Mouse (Mus musculus) CH12.LX (cell line): ENCODE measurements around the gene Apoa5. TPM values are rescaled to one million over a fixed set of nuclear protein-coding genes. Genes with fewer than 3 reads are reported as not detected.

Source experiments
- DNase-seq: peaks from one replicate; pipeline ENCODE4 v3.0.0-alpha.2; 2013; ENCODE audit errors: extremely low read depth
- H3K27ac ChIP-seq: 2 replicates; pipeline ENCODE4 v1.5.1; 2012; ENCODE audit warnings: low read depth, mild to moderate bottlenecking, control low read depth, moderate library complexity; ENCODE audit not compliant: insufficient read depth
- H3K27me3 ChIP-seq: replicated peaks from 2 replicates; pipeline ENCODE3; 2012; ENCODE audit warnings: inconsistent platforms
- H3K36me3 ChIP-seq, 2 experiments: replicated peaks in 1 of 2; 2 replicates each; pipeline versions ENCODE3 to v1.6.1; 2012; ENCODE audit warnings: inconsistent platforms in 1 of 2, low read length in 1 of 2, mild to moderate bottlenecking in 1 of 2, mixed read lengths in 1 of 2, moderate library complexity in 1 of 2; ENCODE audit not compliant: control insufficient read depth in 1 of 2, insufficient read depth in 1 of 2
- H3K4me1 ChIP-seq, 2 experiments: 2 replicates each; pipeline ENCODE4 v1.6.1; 2012; ENCODE audit warnings: inconsistent platforms in 1 of 2, moderate library complexity in 1 of 2; ENCODE audit not compliant: insufficient read depth in 2 of 2, control insufficient read depth in 1 of 2
- H3K4me2 ChIP-seq: 2 replicates; pipeline ENCODE4 v1.6.1; 2012; ENCODE audit warnings: low read depth, mild to moderate bottlenecking, control low read depth; ENCODE audit not compliant: poor library complexity, insufficient read depth, severe bottlenecking
- H3K4me3 ChIP-seq, 3 experiments: fragments of 150-350 bp in 1 of 3; sonication (generic) in 1 of 3; replicated peaks in 1 of 3; 2 replicates each; pipeline versions ENCODE3 to v1.5.1; 2011 to 2012; ENCODE audit warnings: low read depth in 2 of 3, low read length in 2 of 3, mild to moderate bottlenecking in 2 of 3, moderate library complexity in 2 of 3, control low read depth in 1 of 3, improper control_type of control experiment in 1 of 3, inconsistent platforms in 1 of 3, mixed read lengths in 1 of 3; ENCODE audit not compliant: poor library complexity in 1 of 3
- H3K79me2 ChIP-seq: replicated peaks from 2 replicates; pipeline ENCODE4 v1.6.1; 2012; ENCODE audit warnings: mild to moderate bottlenecking, moderate library complexity; ENCODE audit not compliant: control insufficient read depth, poor library complexity, insufficient read depth, severe bottlenecking; ENCODE audit errors: extremely low read depth
- H3K9ac ChIP-seq: 2 replicates; pipeline ENCODE4 v1.6.1; 2012; ENCODE audit warnings: low read depth, mild to moderate bottlenecking, control low read depth, moderate library complexity; ENCODE audit not compliant: insufficient read depth
- H3K9me3 ChIP-seq: replicated peaks from 2 replicates; pipeline ENCODE3; 2012; ENCODE audit warnings: low read length, inconsistent platforms, mixed read lengths
- BHLHE40 ChIP-seq: IDR thresholded peaks from 2 replicates; pipeline ENCODE4 v1.6.1; 2011; ENCODE audit warnings: mild to moderate bottlenecking, low read depth, low read length, improper control_type of control experiment
- CHD1 ChIP-seq: IDR thresholded peaks from 2 replicates; pipeline ENCODE4 v1.6.1; 2012; ENCODE audit warnings: low read depth, low read length, improper control_type of control experiment, inconsistent platforms
- CTCF ChIP-seq, 2 experiments: IDR thresholded peaks in 1 of 2; conservative IDR thresholded peaks in 1 of 2; 2 replicates each; pipeline ENCODE4 v1.5.1; 2011 to 2012; ENCODE audit warnings: low read depth in 2 of 2, low read length in 2 of 2, improper control_type of control experiment in 1 of 2, inconsistent platforms in 1 of 2, mild to moderate bottlenecking in 1 of 2, moderate library complexity in 1 of 2
- EP300 ChIP-seq: IDR thresholded peaks from 2 replicates; pipeline ENCODE4 v1.6.1; 2011; ENCODE audit warnings: low read length, improper control_type of control experiment
- ETS1 ChIP-seq: conservative IDR thresholded peaks from 2 replicates; pipeline ENCODE4 v1.6.1; 2012; ENCODE audit warnings: low read depth, mild to moderate bottlenecking, inconsistent platforms, low read length, improper control_type of control experiment, moderate library complexity
- IRF4 ChIP-seq: IDR thresholded peaks from 2 replicates; pipeline ENCODE4 v1.6.1; 2014; ENCODE audit warnings: low read depth, mild to moderate bottlenecking, inconsistent platforms, low read length, improper control_type of control experiment
- JUN ChIP-seq: IDR thresholded peaks from 2 replicates; pipeline ENCODE4 v1.6.1; 2011; ENCODE audit warnings: low read depth, mild to moderate bottlenecking, low read length, improper control_type of control experiment, moderate library complexity; ENCODE audit not compliant: insufficient read depth
- KAT2A ChIP-seq: IDR thresholded peaks from 2 replicates; pipeline ENCODE4 v1.6.1; 2012; ENCODE audit warnings: low read length, improper control_type of control experiment, inconsistent platforms; ENCODE audit not compliant: insufficient replicate concordance
- MAFK ChIP-seq: IDR thresholded peaks from 2 replicates; pipeline ENCODE4 v1.6.1; 2011; ENCODE audit warnings: low read length, improper control_type of control experiment; ENCODE audit not compliant: insufficient replicate concordance
- MAZ ChIP-seq: IDR thresholded peaks from 2 replicates; pipeline ENCODE4 v1.6.1; 2012; ENCODE audit warnings: low read depth, mild to moderate bottlenecking, inconsistent platforms, low read length, improper control_type of control experiment, moderate library complexity
- MEF2A ChIP-seq: IDR thresholded peaks from 2 replicates; pipeline ENCODE4 v1.6.1; 2014; ENCODE audit warnings: low read depth, mild to moderate bottlenecking, inconsistent platforms, low read length, improper control_type of control experiment, borderline replicate concordance
- MXI1 ChIP-seq: IDR thresholded peaks from 2 replicates; pipeline ENCODE4 v1.6.1; 2011; ENCODE audit warnings: mild to moderate bottlenecking, low read depth, low read length, improper control_type of control experiment
- NELFE ChIP-seq: IDR thresholded peaks from 2 replicates; pipeline ENCODE4 v1.6.1; 2011; ENCODE audit warnings: low read depth, low read length, improper control_type of control experiment
- NRF1 ChIP-seq: IDR thresholded peaks from 2 replicates; pipeline ENCODE4 v1.6.1; 2014; ENCODE audit warnings: low read depth, mild to moderate bottlenecking, inconsistent platforms, low read length, improper control_type of control experiment, moderate library complexity
- PAX5 ChIP-seq: IDR thresholded peaks from 2 replicates; pipeline ENCODE4 v1.6.1; 2012; ENCODE audit warnings: low read length, inconsistent platforms, mixed read lengths
- POLR2A ChIP-seq: IDR thresholded peaks from 2 replicates; pipeline ENCODE4 v1.6.1; 2011; ENCODE audit warnings: low read depth, mild to moderate bottlenecking, improper control_type of control experiment, low read length
- POLR2AphosphoS2 ChIP-seq: IDR thresholded peaks from 2 replicates; pipeline ENCODE4 v1.6.1; 2011; ENCODE audit warnings: low read depth, low read length, improper control_type of control experiment
- RAD21 ChIP-seq: IDR thresholded peaks from 2 replicates; pipeline ENCODE4 v1.6.1; 2011; ENCODE audit warnings: low read depth, mild to moderate bottlenecking, low read length, improper control_type of control experiment, moderate library complexity
- RCOR1 ChIP-seq: conservative IDR thresholded peaks from 2 replicates; pipeline ENCODE4 v1.6.1; 2012; ENCODE audit warnings: low read depth, mild to moderate bottlenecking, inconsistent platforms, low read length, improper control_type of control experiment
- SIN3A ChIP-seq: IDR thresholded peaks from 2 replicates; pipeline ENCODE4 v1.6.1; 2012; ENCODE audit warnings: low read length, improper control_type of control experiment, inconsistent platforms
- SMC3 ChIP-seq: IDR thresholded peaks from 2 replicates; pipeline ENCODE4 v1.6.1; 2011; ENCODE audit warnings: low read depth, low read length, improper control_type of control experiment
- UBTF ChIP-seq: IDR thresholded peaks from 2 replicates; pipeline ENCODE4 v1.6.1; 2012; ENCODE audit warnings: low read depth, mild to moderate bottlenecking, inconsistent platforms, low read length, improper control_type of control experiment, moderate library complexity
- USF1 ChIP-seq: IDR thresholded peaks from 2 replicates; pipeline ENCODE4 v1.6.1; 2014; ENCODE audit warnings: low read depth, mild to moderate bottlenecking, inconsistent platforms, low read length, improper control_type of control experiment
- ZKSCAN1 ChIP-seq: IDR thresholded peaks from 2 replicates; pipeline ENCODE4 v1.6.1; 2012; ENCODE audit warnings: low read depth, inconsistent platforms, low read length, improper control_type of control experiment, borderline replicate concordance
- ZNF384 ChIP-seq: IDR thresholded peaks from 2 replicates; pipeline ENCODE4 v1.6.1; 2012; ENCODE audit warnings: low read depth, low read length, improper control_type of control experiment, inconsistent platforms
- dilution Hi-C: fragments of 300-500 bp; cut with MboI; formaldehyde crosslinking; loops from 2 replicates; pipeline ENCODE4 v1.14.3; 2020; ENCODE audit warnings: low sequenced_read_pairs; ENCODE audit not compliant: extremely low pct_unique_long_range_greater_than_20kb, extremely low pct_ligation_motif_present
- in situ Hi-C: fragments of 300-500 bp; cut with MboI; formaldehyde crosslinking; loops from 3 replicates; pipeline ENCODE4 v1.14.3; 2019; ENCODE audit warnings: low sequenced_read_pairs, low pct_ligation_motif_present, low pct_unique_long_range_greater_than_20kb, mixed read lengths
- polyA plus RNA-seq: library from polyadenylated mRNA; unstranded; fragments of >175 nt; gene quantifications from 2 replicates; pipeline ENCODE4 v1.2.1, GENCODE M21; 2012; ENCODE audit warnings: low read depth; ENCODE audit not compliant: insufficient read length
- total RNA-seq, 2 experiments: library from RNA; depleted of rRNA; stranded (reverse); fragments of 300-350 nt in 1 of 2; fragments of >200 nt in 1 of 2; gene quantifications; 2 replicates each; pipeline ENCODE4 v1.2.3; 2012 to 2014

The Apoa5 gene
- total and polyA plus RNA-seq, 3 experiments = 0.08 TPM; not detected in 2

DNA sequence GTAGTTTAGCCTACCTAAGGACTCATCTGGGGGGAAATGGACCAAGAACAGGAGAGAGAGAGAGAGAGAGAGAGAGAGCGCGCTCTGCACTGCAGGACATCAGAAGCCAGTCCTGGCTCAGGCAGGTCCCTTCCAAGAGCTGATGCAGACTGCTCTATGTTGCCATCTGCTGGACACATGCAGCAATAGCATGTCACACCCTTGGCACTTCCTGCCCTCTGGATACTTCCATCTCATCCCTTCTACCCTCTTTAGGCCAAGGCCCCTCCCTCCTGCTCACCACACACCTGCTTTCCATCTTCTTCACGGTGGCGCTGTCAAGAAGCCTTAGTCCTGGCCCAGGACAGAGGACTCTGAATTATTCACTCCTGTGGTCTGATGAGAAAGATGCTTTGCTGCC lies 46.1 kb downstream of the Apoa5 start (continued):
- no peak for TF ChIP-seq EP300
- no peak for TF ChIP-seq MAFK
- no peak for TF ChIP-seq POLR2AphosphoS2
- no peak for TF ChIP-seq UBTF
- TF ChIP-seq SMC3 = peak; percentile 80
- no peak for TF ChIP-seq USF1
- TF ChIP-seq IRF4 = no peak
- no peak for TF ChIP-seq BHLHE40
- no peak for TF ChIP-seq MEF2A

DNA sequence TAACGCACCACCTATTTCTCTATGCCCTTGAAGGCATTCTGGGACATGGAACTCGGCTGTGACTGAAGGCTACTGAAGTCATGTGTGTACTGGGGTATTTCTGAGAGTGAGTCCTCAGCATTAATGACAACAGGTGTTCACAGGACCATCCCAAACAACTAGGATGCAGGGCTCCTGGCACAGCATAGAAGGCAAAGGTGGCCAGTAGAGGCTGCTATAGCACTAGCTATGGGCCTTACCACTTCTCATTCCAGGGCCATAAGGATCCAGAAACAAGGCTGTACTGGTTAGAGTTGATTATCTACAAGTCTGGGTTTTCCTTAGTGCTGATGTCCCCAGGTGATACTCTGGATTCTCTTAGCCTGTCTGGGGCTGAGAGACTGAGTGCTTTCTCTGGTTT lies 46.5 kb downstream of the Apoa5 start:
- H3K27me3 ChIP-seq = peaks cover 56% of the 10 kb centered on the region
- H3K27ac ChIP-seq = no peak overlapping the region
- H3K4me1 ChIP-seq = no peaks in the 10 kb centered on the region; a peak in 1 of 4 replicates
- no peak for DNase-seq
- H3K79me2 ChIP-seq = no peaks in the 10 kb centered on the region
- dilution Hi-C loops = no loop called here
- in situ Hi-C loops = no loop called here
- TF ChIP-seq ZKSCAN1 = no peak
- no peak for TF ChIP-seq MXI1
- peak; percentile 33 for TF ChIP-seq RAD21
- TF ChIP-seq UBTF = no peak
- TF ChIP-seq MAFK = no peak
- TF ChIP-seq NRF1 = no peak
- TF ChIP-seq CTCF (conservative IDR thresholded peaks at IDR 0.05 in 1 of 2, IDR thresholded peaks at IDR 0.05 in 1 of 2; ENCODE audit: low read depth in 2 of 2, low read length in 2 of 2) = peak in 1 of 2 experiments; percentile 37; a peak in 2 of 4 replicates
- TF ChIP-seq, all 38 proteins: peak for 2
- H3K9me3 ChIP-seq = peaks cover 11% of the 10 kb centered on the region
- no peaks in the 10 kb centered on the region for H3K36me3 ChIP-seq
- no peak overlapping the region for H3K9ac ChIP-seq
- H3K4me2 ChIP-seq = no peak overlapping the region
- no peak overlapping the region for H3K4me3 ChIP-seq

DNA sequence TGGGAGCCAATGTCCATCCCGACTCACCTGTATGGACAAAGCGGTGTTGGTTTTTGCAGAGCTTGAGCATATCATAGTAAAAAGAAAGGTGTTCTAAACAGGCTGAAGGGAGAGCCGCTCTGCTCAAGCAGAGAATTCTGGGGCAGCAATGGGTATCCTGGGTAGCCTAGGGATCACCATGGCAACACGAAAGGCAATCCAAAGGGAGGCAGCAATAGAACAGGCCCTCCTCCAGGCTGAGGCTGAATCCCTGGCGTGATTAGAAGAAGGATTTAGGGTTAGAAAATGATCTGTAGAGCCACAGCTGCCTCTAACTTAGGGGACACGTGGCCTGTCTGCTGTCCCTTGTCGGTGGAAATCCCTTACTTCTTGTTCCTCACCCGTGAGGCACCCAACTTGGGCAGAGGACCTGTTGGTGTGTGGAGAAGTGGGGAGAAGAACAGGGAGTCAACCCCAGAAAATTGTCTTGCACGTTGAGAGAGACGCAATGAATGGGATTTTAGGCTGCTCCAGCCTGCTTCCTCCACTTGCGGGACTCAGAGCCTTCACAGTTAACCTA lies 47.5 kb downstream of the Apoa5 start:
- H3K27me3 ChIP-seq = peaks cover 54% of the 10 kb centered on the region
- in situ Hi-C loops (no loop called here), dilution Hi-C loops (no loop called here)
- H3K27ac ChIP-seq = no peak overlapping the region
- no peaks in the 10 kb centered on the region for H3K36me3 ChIP-seq
- H3K4me2 ChIP-seq = no peak overlapping the region
- no peak overlapping the region for H3K4me3 ChIP-seq
- no peak for DNase-seq
- peaks cover 15% of the 10 kb centered on the region for H3K9me3 ChIP-seq
- no peaks in the 10 kb centered on the region; a peak in 1 of 4 replicates for H3K4me1 ChIP-seq
- TF ChIP-seq MAZ (no peak), PAX5 (no peak), ETS1 (no peak), RAD21 (no peak), POLR2A (no peak), MXI1 (no peak), ZKSCAN1 (no peak), JUN (no peak), RCOR1 (no peak), KAT2A (no peak), POLR2AphosphoS2 (no peak), NRF1 (no peak), SIN3A (no peak), CHD1 (no peak), NELFE (no peak), ZNF384 (no peak), EP300 (no peak)
- H3K9ac ChIP-seq = no peak overlapping the region
- H3K79me2 ChIP-seq = no peaks in the 10 kb centered on the region
